Mouse (Mus musculus): ENCODE data around the gene Olfr1424.
"Not testable (repeated sequence)": the region's sequence is repeated elsewhere in the genome, so short reads cannot be mapped to it uniquely, and the experiment has no call there.

Olfr1424 gene

DNA sequence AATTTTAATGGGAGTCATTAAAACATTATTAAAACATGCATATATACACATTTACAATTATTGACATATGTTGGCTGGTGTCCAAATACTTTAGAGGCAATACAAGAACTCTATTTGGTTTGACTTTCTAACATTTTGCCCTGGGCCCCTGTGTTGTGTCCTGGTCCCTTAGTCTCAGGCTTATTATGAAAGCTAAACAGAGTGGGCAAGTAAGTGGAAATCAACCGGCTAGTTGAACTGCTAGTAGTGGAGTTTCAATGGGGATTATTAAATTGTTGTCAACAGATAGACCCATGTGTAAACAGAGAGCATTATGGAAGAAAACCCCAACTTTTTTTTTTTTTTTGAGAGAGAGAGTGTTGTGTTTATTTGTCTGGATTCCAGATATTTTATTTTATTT is at the start of gene Olfr1424:
TSS of gene Olfr1424 (minus strand) at position 101 of the 400 bp plus-strand sequence.
- DNase-seq (ENCODE audit: low spot score) = not testable (repeated sequence)

GRCm38 (mm10) chr19:12104541-12104940 is 42.1 kb upstream of the Olfr1424 start:
- DNase-seq (ENCODE audit: low spot score) = no peak

- no peak for DNase-seq (ENCODE audit: low spot score)
Measured at GRCm38 (mm10) chr19:12103234-12103633, 40.8 kb upstream of the Olfr1424 start, which contains the start of gene Olfr1427. TSS of gene Olfr1427 (minus strand) at chr19:12103334.

- DNase-seq (ENCODE audit: low spot score) = no peak
Measured at GRCm38 (mm10) chr19:12091913-12092312, 29.4 kb upstream of the Olfr1424 start, which contains the start of gene Olfr1426. TSS of gene Olfr1426 (minus strand) at chr19:12092013.

GRCm38 (mm10) chr19:12077631-12078030 is 15.1 kb upstream of the Olfr1424 start, which contains the start of gene Olfr1425:
TSS of gene Olfr1425 (minus strand) at chr19:12077731.
- DNase-seq (ENCODE audit: low spot score) = not testable (repeated sequence)

DNA sequence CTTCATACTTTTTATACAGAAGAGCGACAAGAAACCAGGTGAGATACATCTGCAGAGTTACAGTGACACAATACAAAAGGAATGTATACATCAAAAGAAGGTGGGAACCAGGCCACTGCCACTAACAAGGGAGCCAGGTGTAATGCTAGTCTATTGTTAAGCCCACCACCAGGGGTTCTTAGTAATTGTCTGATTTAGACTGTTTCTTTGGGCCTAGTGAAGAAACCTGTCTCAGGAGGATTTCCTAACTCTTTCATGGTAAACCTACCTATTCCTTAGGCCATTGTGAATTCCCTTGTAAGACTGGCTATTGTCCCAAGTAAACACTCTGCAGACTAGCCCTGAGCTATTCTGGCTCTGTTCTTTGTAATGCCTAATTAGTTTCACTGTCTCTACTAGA is 7.1 kb upstream of the Olfr1424 start:
- not testable (repeated sequence) for DNase-seq (ENCODE audit: low spot score)

DNA sequence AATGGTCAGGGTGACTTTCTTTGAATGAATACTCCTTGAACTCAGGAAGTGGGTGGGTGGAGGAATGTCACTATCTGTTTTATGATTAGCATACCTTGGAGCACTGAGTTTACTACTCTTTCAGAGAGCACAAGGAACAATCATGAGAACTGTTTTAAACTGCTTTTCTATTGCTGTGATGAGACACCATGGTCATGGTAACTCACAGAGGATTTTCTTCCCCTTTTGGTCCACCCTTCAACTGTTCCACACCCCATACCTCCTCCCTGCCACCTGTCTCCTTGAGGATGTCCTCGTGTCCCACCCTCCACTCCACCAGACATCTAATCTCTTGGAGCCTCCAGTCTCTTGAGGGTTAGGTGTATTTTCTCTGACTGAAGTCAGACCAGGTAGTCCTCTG is 5.3 kb upstream of the Olfr1424 start:
- DNase-seq (ENCODE audit: low spot score) = not testable (repeated sequence)

- DNase-seq (ENCODE audit: low spot score) = no peak
Measured at GRCm38 (mm10) chr19:12043163-12043562, 19.3 kb downstream of the Olfr1424 start.

DNA sequence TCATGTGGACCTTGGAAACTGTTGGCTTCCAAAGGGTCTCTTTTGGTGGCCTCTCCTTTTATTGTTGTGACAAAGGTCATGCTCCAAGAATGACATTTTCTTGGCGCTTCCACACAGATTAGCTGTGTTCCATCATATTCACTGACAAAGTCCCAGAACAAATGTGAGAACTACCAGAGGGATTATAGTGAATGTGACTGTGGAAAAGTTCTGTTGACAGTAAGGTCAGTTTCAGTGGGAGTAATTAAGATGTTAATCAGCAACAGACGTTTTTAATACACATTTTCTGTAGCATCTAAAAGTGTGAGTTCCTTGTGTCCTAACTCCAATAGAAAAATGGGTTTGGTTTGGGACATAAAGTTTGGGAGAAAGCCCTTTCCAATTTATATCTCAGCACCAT is 21.3 kb downstream of the Olfr1424 start, which contains the start of gene Olfr1423:
TSS of gene Olfr1423 (minus strand) at position 101 of the 400 bp plus-strand sequence.
- no peak for DNase-seq (ENCODE audit: low spot score)

GRCm38 (mm10) chr19:12037727-12038126 is 24.8 kb downstream of the Olfr1424 start:
- DNase-seq (ENCODE audit: low spot score) = no peak

GRCm38 (mm10) chr19:12026606-12027005 is 35.9 kb downstream of the Olfr1424 start:
- no peak for DNase-seq (ENCODE audit: low spot score)

- no peak for DNase-seq (ENCODE audit: low spot score)
Measured at GRCm38 (mm10) chr19:12025333-12025732, 37.1 kb downstream of the Olfr1424 start.

DNA sequence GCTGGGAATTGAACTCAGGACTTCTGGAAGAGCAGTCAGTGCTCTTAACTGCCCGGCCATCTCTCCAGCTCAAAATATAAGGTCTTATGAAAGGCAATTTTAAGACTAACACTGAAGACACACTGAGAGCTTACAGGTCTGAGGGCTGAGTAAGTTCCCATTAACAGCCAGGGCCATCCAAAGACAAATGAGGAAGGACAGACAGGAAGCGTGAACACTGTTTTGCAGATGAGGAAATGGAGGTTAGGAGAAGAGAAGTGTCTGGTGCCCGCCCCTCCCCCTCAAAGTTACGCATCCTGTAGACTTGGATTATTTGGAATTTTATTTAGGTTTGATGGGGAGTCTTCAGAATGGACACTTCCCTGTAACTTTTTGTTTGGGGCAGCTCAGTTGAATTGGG is 38.3 kb downstream of the Olfr1424 start:
- no peak for DNase-seq (ENCODE audit: low spot score)

- DNase-seq (ENCODE audit: low spot score) = no peak
Measured at GRCm38 (mm10) chr19:12016192-12016591, 46.3 kb downstream of the Olfr1424 start.

- no peak for DNase-seq (ENCODE audit: low spot score)
Measured at GRCm38 (mm10) chr19:12015708-12016107, 46.8 kb downstream of the Olfr1424 start.

- peak; percentile 72 for DNase-seq (ENCODE audit: low spot score)
Measured at GRCm38 (mm10) chr19:12013228-12013627, 49.3 kb downstream of the Olfr1424 start.

GRCm38 (mm10) chr19:12012615-12013014 is 49.9 kb downstream of the Olfr1424 start:
- no peak for DNase-seq (ENCODE audit: low spot score)

DNA sequence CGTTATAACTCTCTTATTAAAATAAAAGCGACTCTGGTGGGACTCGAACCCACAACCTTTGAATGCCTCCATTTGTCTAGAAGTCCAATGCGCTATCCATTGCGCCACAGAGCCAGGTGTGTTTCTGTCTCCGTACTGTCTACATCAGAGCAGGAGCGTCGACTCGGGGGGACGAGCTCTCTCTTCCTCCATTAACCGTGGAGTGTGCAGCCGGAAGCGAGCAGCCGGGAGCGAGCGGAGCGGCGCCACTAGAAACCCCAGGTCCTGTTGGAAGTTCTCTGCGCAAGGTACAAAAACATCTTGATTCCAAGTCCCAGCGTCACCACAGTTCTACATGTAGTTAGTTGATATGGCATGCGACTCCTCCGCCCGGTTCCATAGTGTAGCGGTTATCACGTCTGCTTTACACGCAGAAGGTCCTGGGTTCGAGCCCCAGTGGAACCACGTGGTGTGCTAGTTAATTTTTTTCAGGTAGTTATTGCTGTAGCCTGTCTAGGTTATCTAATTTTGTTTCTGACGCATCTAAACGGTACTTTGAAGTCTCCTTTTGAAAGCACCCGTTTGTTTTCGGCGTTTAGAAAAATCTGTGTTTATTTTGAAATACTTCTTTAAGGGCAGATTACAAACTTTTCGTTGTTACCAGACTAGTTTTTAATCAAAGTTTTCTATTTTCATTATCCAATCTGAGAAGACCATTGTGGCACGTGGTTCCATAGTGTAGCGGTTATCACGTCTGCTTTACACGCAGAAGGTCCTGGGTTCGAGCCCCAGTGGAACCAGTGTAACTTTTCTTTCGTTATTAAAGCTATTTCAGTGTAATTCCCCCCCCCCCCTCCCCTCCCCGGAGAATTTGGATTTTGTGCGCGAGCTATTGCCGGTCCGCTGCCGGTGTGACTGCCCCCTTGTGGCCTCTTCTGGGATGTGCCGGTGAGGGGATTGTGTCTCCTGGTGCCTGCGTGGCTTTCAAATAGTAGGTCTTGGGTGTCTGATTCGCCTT is 50.6 kb downstream of the Olfr1424 start:
- DNase-seq (ENCODE audit: low spot score) = peak; percentile 91

DNA sequence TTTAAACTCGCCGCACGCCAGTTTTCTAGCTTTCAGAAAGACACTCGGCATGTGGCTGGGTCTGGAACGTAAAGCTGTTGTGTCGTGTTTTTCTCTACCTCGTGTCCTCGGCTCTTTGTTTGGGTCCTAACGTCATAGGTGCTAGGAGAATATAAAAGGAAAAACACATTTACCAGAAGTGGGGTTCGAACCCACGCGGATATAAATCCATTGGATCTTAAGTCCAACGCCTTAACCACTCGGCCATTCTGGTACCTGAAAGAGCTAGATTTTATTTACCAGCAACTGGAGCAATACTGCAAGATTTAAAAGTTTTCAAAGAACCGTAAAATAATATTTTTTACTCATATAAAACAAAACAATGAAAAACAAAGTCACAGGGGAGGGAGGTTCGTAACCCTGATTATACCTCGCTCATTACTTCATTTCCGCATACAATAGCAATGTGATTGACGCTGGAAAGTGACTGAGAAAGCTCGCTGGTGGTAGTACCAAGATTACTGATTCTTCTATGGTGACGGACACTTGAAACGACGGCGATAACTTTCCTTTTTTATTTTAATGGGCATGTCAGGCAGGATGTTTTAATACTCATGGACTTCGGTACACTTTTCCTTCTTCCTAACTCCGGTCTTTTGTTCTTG is 51.4 kb downstream of the Olfr1424 start:
- peak; percentile 74 for DNase-seq (ENCODE audit: low spot score)

DNA sequence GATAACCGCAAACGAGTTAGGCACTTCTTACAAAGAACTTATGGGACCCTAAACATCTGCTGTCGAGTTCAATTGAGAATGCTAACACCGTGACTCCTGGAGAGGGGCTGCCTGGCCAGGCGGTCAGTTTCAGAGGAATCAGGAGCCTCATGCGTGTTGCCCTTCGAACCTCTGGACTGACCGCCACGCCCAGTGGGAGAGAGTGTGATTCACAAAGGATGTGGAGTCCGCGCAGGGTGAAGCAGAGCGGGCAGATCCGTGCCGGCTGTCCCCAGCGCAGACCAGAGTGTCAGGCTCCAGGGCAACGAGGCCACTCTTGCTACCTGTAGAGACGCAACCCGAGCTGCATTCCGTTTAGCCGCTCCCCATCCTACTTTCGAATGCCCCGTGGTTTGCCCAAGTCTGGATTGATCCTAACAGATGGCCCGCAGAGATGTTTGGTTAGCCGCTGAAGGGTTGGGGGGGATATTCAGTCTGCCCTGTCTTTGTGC is 52.2 kb downstream of the Olfr1424 start:
- peak; percentile 74 for DNase-seq (ENCODE audit: low spot score)

- DNase-seq (ENCODE audit: low spot score) = peak; percentile 72
Measured at GRCm38 (mm10) chr19:12009501-12010280, 52.8 kb downstream of the Olfr1424 start.
